Comparison of ENCODE assay signal across 8 mouse cellular contexts in genomic region chr8:126585561-126586031, GRCm38 (mm10). TPM values are rescaled to one million over a fixed set of nuclear protein-coding genes. Genes with fewer than 3 reads are reported as not detected.
DNase-seq lines count a peak whose midpoint lies in the region; ATAC-seq and TF ChIP-seq lines count a peak whose summit lies in the region.

No protein-coding gene starts in this region.

- peaks cover 9% of the 10 kb centered on the region for H3K9me3 ChIP-seq in CH12.LX (replicated peaks; ENCODE audit: low read length)
- no peaks in the 10 kb centered on the region for H3K9me3 ChIP-seq in forebrain, embryonic 14.5 days (replicated peaks; ENCODE audit: control insufficient read depth, low read length)

- H3K36me3 ChIP-seq in CH12.LX (replicated peaks in 1 of 2; ENCODE audit: control insufficient read depth in 1 of 2, insufficient read depth in 1 of 2, low read length in 1 of 2): peaks cover 17 to 53% of the 10 kb centered on the region in 2 experiments
- H3K36me3 ChIP-seq in forebrain, embryonic 14.5 days (ENCODE audit: control insufficient read depth, insufficient read depth, low read length): peaks cover 32% of the 10 kb centered on the region

- TF ChIP-seq POLR2A in CH12.LX (IDR thresholded peaks at IDR 0.05; ENCODE audit: low read depth, low read length): no peak

- no peaks in the 10 kb centered on the region for H3K27me3 ChIP-seq in CH12.LX (replicated peaks)
- H3K27me3 ChIP-seq in forebrain, embryonic 14.5 days (replicated peaks; ENCODE audit: control insufficient read depth, insufficient read depth, low read length): no peaks in the 10 kb centered on the region

- DNase-seq in heart, adult 11 months: peak; percentile 94
- no peak for DNase-seq in heart, postnatal 4 days
- no peak for DNase-seq in CH12.LX (ENCODE audit: extremely low read depth)
- no peak for DNase-seq in forebrain, embryonic 14.5 days (ENCODE audit: low spot score)
- DNase-seq in kidney, postnatal 14 days: peak; percentile 33
- peak; percentile 62 to 72 for DNase-seq in natural killer cell, adult 2 months (ENCODE audit: low spot score in 2 of 2)
- DNase-seq in gastrocnemius, adult 8-10 months (ENCODE audit: low spot score in 2 of 2): no peak
- DNase-seq in urinary bladder, adult 2 months (ENCODE audit: low spot score): no peak

- 46% methylated on average over 9 of the region's 9 CpGs for WGBS in forebrain, embryonic 14.5 days

- 0 out of 2 replicates have a peak, but pooled peaks have one; percentile 21 for TF ChIP-seq EP300 in CH12.LX (IDR thresholded peaks at IDR 0.05; ENCODE audit: low read length)

- ATAC-seq in forebrain, embryonic 14.5 days: no peak

- peaks cover 49% of the 10 kb centered on the region for H3K79me2 ChIP-seq in CH12.LX (replicated peaks; ENCODE audit: control insufficient read depth, extremely low read depth, insufficient read depth, poor library complexity, severe bottlenecking)

- H3K27ac ChIP-seq in CH12.LX (ENCODE audit: insufficient read depth, low read depth): peak overlapping the region; percentile 39
- 0 out of 2 replicates have a peak overlapping the region, but pooled peaks have one; percentile 46 for H3K27ac ChIP-seq in forebrain, embryonic 14.5 days (ENCODE audit: low read depth, low read length)

- no peak overlapping the region for H3K4me3 ChIP-seq in CH12.LX (replicated peaks in 1 of 3; ENCODE audit: low read depth in 2 of 3, low read length in 2 of 3, poor library complexity in 1 of 3)
- H3K4me3 ChIP-seq in forebrain, embryonic 14.5 days (ENCODE audit: low read depth, low read length): no peak overlapping the region

- TF ChIP-seq RAD21 in CH12.LX (IDR thresholded peaks at IDR 0.05; ENCODE audit: low read depth, low read length): no peak

- peak overlapping the region; percentile 82; the same call in 1 of the 2 replicates for H3K4me2 ChIP-seq in CH12.LX (ENCODE audit: insufficient read depth, low read depth, poor library complexity, severe bottlenecking)
- peak overlapping the region; percentile 94; the same call in 1 of the 2 replicates for H3K4me2 ChIP-seq in forebrain, embryonic 14.5 days (ENCODE audit: low read length)

- TF ChIP-seq CTCF in CH12.LX (conservative IDR thresholded peaks at IDR 0.05 in 1 of 2, IDR thresholded peaks at IDR 0.05 in 1 of 2; ENCODE audit: low read depth in 2 of 2, low read length in 2 of 2): no peak

- dilution Hi-C loops in CH12.LX (cut with MboI; ENCODE audit: extremely low pct_ligation_motif_present, extremely low pct_unique_long_range_greater_than_20kb, low sequenced_read_pairs): no loop called here

- 0 out of 2 replicates have a peak overlapping the region, but pooled peaks have one; percentile 7 for H3K9ac ChIP-seq in CH12.LX (ENCODE audit: insufficient read depth, low read depth)
- H3K9ac ChIP-seq in forebrain, embryonic 14.5 days (ENCODE audit: low read length): no peak overlapping the region; the same call in 1 of the 2 replicates

- in situ Hi-C loops in CH12.LX (cut with MboI; ENCODE audit: low pct_ligation_motif_present, low pct_unique_long_range_greater_than_20kb, low sequenced_read_pairs): no loop called here

- H3K4me1 ChIP-seq in CH12.LX (ENCODE audit: control insufficient read depth in 1 of 2, insufficient read depth in 2 of 2): peaks cover 20 to 54% of the 10 kb centered on the region in 2 experiments
- H3K4me1 ChIP-seq in forebrain, embryonic 14.5 days (ENCODE audit: control insufficient read depth, insufficient read depth, low read length): peaks cover 52% of the 10 kb centered on the region

TF ChIP-seq in CH12.LX, 34 proteins besides CTCF, POLR2A, EP300 and RAD21:
- TF ChIP-seq ETS1 (conservative IDR thresholded peaks at IDR 0.05; ENCODE audit: low read depth, low read length) (peak; percentile 74), MEF2A (IDR thresholded peaks at IDR 0.05; ENCODE audit: borderline replicate concordance, low read depth, low read length) (peak; percentile 92), SMC3 (IDR thresholded peaks at IDR 0.05; ENCODE audit: low read depth, low read length) (peak; percentile 6; the same call in 1 of the 2 replicates), E2F4 (IDR thresholded peaks at IDR 0.05; ENCODE audit: insufficient replicate concordance, low read depth, low read length) (no peak), BHLHE40 (IDR thresholded peaks at IDR 0.05; ENCODE audit: low read depth, low read length) (no peak), NRF1 (IDR thresholded peaks at IDR 0.05; ENCODE audit: low read depth, low read length) (peak; percentile 15; the same call in 1 of the 2 replicates), TBP (conservative IDR thresholded peaks at IDR 0.05; ENCODE audit: low read depth, low read length) (0 out of 2 replicates have a peak, but pooled peaks have one; percentile 29)
TF ChIP-seq in CH12.LX: peak in this region for 5.

RNA-seq across cellular contexts. Expression of gene Irf2bp2, which starts 8.2 kb away (rescaled TPM):
- total RNA-seq in heart, postnatal 4 days (2021): 10 to 100 TPM; 98.2 to 100.0 TPM
- total RNA-seq in CH12.LX (2012; rRNA removed) (20.2 and 28.6 TPM in 2 replicates), CH12.LX (2014; rRNA removed) (30.3 and 31.2 TPM in 2 replicates)
- polyA plus RNA-seq in CH12.LX (2012; ENCODE audit: insufficient read length, low read depth): 17.8 and 19.9 TPM in 2 replicates
- polyA plus RNA-seq in forebrain, embryonic 14.5 days (2014; fragmentation: Nextera tagmentation; extraction: Ambion mirVana): 7.9 and 8.3 TPM in 2 replicates
- 10 to 100 TPM; 22.2 to 31.2 (median 23.5) TPM for total RNA-seq in gastrocnemius, adult 8-10 months (2022)
- 33.4 and 35.5 TPM in 2 replicates for polyA plus RNA-seq in urinary bladder, adult 2 months (2012; rRNA removed)

Comparison
In these comparisons a context has a peak if more than half of its experiments do, and no peak if none do; other contexts are left out.
1. DNase-seq: peak in heart, adult 11 months (single experiment), kidney, postnatal 14 days (single experiment) and natural killer cell, adult 2 months (2 of 2); none in heart, postnatal 4 days (single experiment), CH12.LX (single experiment), forebrain, embryonic 14.5 days (single experiment), gastrocnemius, adult 8-10 months (0 of 2) and urinary bladder, adult 2 months (single experiment).